Mouse (Mus musculus): ENCODE data around the gene Olfr781. TPM values are rescaled to one million over a fixed set of nuclear protein-coding genes. Genes with fewer than 3 reads are reported as not detected.

The Olfr781 gene
- polyA plus RNA-seq (2012; rRNA removed), result not detected in 2 replicates

DNA sequence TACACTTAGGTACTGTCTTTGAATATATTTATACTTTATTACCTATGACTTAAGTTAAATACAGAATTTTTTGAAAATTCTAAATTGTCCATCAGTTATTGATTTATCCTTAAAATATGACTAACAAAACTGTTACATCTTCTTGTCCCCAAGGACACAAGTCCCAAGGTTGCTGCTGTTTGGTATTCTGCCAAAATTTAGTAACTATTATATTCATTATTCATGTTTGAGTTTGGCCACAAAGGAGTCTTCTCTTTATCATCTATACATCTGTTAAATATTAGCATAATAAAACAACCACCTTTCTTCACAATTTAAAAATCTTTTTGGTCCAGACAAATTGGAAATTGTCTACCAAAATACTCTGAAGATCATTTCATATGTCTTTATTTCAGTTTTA is at the start of gene Olfr781:
Gene Olfr781, plus strand, starts transcription at position 301 of the 400 bp plus-strand sequence.

DNA sequence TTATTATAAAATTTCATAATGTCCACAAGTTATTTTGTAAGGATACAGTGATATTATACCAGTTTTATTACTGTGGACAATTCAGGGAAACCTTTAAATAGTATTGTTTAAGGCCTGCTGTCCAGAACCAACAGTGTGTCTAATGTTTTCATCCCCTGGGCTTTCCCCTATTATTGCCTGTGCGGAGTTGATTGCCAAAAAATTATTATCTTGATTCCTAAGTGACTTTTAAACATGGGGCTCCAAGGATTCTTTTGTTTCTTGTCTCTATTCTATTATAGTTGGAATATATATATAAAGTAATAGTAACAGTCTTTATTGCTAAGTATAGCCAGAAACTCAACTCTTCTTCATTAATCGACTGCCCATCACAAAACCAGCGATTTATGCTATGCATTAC is 10.8 kb upstream of the Olfr781 start, which contains the start of gene Olfr780:
Gene Olfr780, plus strand, starts transcription at position 301 of the 400 bp plus-strand sequence.

DNA sequence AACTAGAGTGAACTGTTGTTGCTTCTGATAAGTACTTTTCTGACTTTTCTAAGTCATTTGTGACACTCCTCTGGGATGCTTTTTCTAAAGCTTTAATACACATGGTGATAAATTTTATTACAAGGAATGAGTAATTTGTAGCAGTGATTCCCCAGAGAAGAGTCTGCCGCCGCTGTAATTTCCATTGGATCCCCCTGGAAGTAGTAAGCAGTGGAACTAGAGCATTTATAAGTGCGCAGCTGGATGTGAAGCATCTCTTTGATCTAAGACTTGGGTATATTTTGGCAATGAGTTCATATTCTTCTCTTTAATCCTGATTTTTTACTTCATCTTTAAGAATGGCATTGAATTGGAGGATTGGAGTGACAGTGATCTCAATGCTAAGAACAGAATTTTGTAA is 19.9 kb downstream of the Olfr781 start, which contains the start of gene Olfr782:
Gene Olfr782, plus strand, starts transcription at position 301 of the 400 bp plus-strand sequence.

Other genes with a start within 250 kb of the Olfr781 start
- gene Olfr767, start 245.9 kb upstream of the Olfr781 start, polyA plus RNA-seq (2012; rRNA removed), result not detected in 2 replicates
- gene Olfr768, start 229.5 kb upstream of the Olfr781 start, polyA plus RNA-seq (2012; rRNA removed), result not detected in 2 replicates
- gene Olfr769, start 211.0 kb upstream of the Olfr781 start, polyA plus RNA-seq (2012; rRNA removed), result not detected in 2 replicates
- not detected in 2 replicates for gene Olfr770, start 189.9 kb upstream of the Olfr781 start, polyA plus RNA-seq (2012; rRNA removed)
- not detected in 2 replicates for gene Olfr771, start 164.1 kb upstream of the Olfr781 start, polyA plus RNA-seq (2012; rRNA removed)
- gene Olfr772, start 150.9 kb upstream of the Olfr781 start, polyA plus RNA-seq (2012; rRNA removed), result not detected in 2 replicates
- gene Olfr773, start 141.4 kb upstream of the Olfr781 start, polyA plus RNA-seq (2012; rRNA removed), result not detected in 2 replicates
- not detected in 2 replicates for gene Olfr774, start 92.7 kb upstream of the Olfr781 start, polyA plus RNA-seq (2012; rRNA removed)
- not detected in 2 replicates for gene Olfr775, start 80.4 kb upstream of the Olfr781 start, polyA plus RNA-seq (2012; rRNA removed)
- gene Olfr776, start 69.7 kb upstream of the Olfr781 start, polyA plus RNA-seq (2012; rRNA removed), result not detected in 2 replicates
- gene Olfr777, start 57.4 kb upstream of the Olfr781 start, polyA plus RNA-seq (2012; rRNA removed), result not detected in 2 replicates
- not detected in 2 replicates for gene Olfr780, start 10.7 kb upstream of the Olfr781 start, polyA plus RNA-seq (2012; rRNA removed)
- not detected in 2 replicates for gene Olfr782, start 20.0 kb downstream of the Olfr781 start, polyA plus RNA-seq (2012; rRNA removed)
- gene Olfr784, start 55.2 kb downstream of the Olfr781 start, polyA plus RNA-seq (2012; rRNA removed), result 0.02 TPM in 1 of 2 replicates, not detected in the other
- gene Olfr785, start 76.6 kb downstream of the Olfr781 start, polyA plus RNA-seq (2012; rRNA removed), result not detected in 2 replicates
- not detected in 2 replicates for gene Olfr786, start 98.5 kb downstream of the Olfr781 start, polyA plus RNA-seq (2012; rRNA removed)
- not detected in 2 replicates for gene Olfr787, start 133.0 kb downstream of the Olfr781 start, polyA plus RNA-seq (2012; rRNA removed)
- not detected in 2 replicates for gene Olfr788, start 142.1 kb downstream of the Olfr781 start, polyA plus RNA-seq (2012; rRNA removed)
- gene Olfr789, start 155.9 kb downstream of the Olfr781 start, polyA plus RNA-seq (2012; rRNA removed), result not detected in 2 replicates
- not detected in 2 replicates for gene Olfr790, start 169.6 kb downstream of the Olfr781 start, polyA plus RNA-seq (2012; rRNA removed)
- 0.04 TPM in 1 of 2 replicates, not detected in the other for gene Olfr791, start 192.9 kb downstream of the Olfr781 start, polyA plus RNA-seq (2012; rRNA removed)
- gene Olfr792, start 210.3 kb downstream of the Olfr781 start, polyA plus RNA-seq (2012; rRNA removed), result not detected in 2 replicates
- not detected in 2 replicates for gene Olfr794, start 238.8 kb downstream of the Olfr781 start, polyA plus RNA-seq (2012; rRNA removed)